Mouse (Mus musculus) CD4-positive helper T cell, adult 2 months (primary cell): ENCODE measurements around the gene Rad18.

Experiments used
- DNase-seq: peaks from one replicate; pipeline ENCODE4 v3.0.0-alpha.2; 2012; ENCODE audit warnings: low read depth, missing footprints, low spot score

The Rad18 gene

DNA sequence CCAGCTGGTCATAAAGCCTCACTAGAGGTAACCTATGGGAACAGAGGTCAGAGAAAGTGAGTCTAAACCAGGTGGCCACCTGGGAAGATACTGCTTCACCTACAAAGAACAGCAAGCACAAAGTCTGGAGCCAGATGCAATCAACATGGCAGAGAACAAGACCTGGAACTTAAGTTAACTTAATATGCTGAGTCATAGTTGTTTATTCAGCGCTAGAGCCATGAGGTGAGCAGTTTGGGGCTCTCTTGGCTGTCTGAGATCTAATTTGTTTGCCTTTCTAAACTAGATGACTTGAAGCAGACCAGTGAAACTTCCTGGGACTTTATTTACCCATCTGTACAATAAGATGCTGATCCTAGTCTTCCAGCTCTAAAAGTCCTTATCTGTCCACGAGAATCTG, 12.4 kb downstream of the Rad18 start:
- no peak for DNase-seq

GRCm38 (mm10) chr6:112632071-112632470, 64.4 kb downstream of the Rad18 start:
- no peak for DNase-seq

- no peak for DNase-seq
Measured at GRCm38 (mm10) chr6:112630291-112630690, 66.2 kb downstream of the Rad18 start.

DNA sequence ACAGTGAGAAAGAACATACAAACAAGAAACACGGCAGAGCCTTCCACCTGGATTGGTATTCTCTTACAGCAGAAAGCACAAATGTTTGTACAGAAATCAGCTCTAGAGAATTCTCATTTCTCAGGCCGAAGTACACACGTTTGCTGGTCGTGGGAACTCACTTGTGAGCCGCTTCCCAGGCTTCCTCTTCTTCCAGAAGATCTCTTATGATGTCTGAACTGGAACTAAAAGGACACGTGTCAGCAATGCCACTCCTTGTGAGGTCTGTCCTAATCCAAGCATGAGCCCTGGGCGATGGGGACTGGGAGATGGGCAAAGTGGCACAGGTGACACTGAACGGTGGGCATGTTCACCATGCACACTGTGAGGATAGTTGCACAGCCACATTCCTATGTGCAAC, 68.2 kb downstream of the Rad18 start:
- DNase-seq = no peak

DNA sequence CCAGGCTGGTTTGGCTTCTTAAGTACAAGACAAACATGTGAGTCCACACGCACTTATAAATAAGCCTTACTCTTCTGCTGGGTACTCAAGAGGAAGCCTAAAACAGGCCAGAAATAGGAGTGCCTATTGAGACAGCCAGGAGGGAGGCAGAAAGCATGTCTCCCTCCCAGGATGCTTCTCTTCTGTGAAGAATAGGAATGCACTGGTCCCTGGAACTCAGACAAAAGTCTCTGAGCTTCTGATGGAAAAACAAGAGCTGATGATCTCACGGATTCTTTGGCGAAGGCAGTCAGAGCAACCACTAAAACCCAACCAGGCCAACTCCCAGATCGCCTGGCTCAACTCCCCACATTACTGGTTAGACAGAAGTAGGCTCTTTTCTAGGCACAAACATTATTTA, 74.2 kb downstream of the Rad18 start:
- DNase-seq = no peak

- DNase-seq = no peak
Measured at GRCm38 (mm10) chr6:112620027-112620426, 76.5 kb downstream of the Rad18 start.

DNA sequence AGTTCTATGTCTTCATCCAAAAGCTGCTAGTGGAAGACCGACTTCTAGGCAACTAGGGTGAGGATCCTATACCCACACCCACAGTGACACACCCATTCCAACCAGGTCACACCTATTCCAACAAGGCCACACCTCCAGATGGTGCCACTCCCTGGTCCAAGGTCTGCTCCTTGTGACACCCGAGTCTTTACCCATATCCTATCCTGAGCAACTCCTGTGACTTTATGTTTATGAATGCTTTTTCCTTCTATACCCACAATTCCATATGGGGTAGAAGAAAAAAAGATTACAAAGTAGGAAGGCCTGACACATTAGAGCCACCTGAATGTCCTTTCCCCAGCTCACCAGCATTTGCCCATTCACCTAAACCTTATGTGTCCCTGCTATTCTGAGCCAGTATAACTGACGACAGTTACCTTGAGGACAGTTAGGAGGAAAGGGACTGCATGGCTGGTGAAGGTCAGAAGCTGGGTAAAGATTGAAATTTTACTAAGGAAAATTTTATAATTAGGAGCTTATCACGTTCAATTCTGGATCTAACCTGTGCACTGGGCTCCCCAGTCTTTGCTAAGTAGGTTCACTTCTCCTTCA, 78.7 kb downstream of the Rad18 start:
- DNase-seq = no peak

DNA sequence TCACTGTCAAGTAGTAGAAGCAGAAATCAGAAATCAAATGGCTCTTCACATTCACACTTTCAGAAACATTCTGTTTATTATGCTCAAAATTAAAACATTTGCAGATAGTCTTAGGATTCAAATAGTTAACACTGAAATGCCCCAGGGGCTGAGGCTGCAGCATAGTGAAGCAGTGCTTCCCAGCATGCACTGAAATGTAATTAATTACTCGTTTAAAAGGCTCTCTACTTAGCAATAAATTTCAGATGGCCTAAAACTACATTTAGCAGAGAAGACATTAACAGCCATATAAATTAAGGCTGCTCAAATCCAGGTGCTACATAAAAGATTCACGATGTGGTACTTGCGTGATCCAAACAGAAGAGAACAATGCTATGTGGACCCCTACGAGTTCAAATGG, 87.5 kb downstream of the Rad18 start:
- no peak for DNase-seq

GRCm38 (mm10) chr6:112603866-112604265, 92.6 kb downstream of the Rad18 start:
- no peak for DNase-seq

GRCm38 (mm10) chr6:112594971-112595370, 101.5 kb downstream of the Rad18 start:
- no peak for DNase-seq

GRCm38 (mm10) chr6:112587912-112588311, 108.6 kb downstream of the Rad18 start:
- DNase-seq = no peak

GRCm38 (mm10) chr6:112586999-112587398, 109.5 kb downstream of the Rad18 start:
- no peak for DNase-seq

DNA sequence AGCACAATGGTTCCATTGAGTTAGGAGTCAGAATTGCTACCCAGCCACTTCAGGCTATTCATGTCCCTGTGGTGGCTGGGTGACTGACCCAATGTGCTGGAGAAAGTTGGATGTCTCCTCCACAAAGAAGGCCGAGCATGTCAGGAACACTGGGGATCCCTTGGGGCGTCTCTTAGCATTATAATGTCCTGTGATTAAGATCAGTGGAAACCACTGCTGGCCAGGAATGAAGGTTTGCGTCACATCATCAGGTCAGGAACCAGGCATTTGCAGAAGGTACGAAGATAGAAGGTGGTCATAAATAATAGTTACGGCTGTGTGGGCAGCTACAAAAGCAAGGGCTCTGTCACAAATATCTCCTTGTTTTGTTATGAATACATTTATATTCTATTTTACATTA, 111.5 kb downstream of the Rad18 start:
- DNase-seq = no peak

DNA sequence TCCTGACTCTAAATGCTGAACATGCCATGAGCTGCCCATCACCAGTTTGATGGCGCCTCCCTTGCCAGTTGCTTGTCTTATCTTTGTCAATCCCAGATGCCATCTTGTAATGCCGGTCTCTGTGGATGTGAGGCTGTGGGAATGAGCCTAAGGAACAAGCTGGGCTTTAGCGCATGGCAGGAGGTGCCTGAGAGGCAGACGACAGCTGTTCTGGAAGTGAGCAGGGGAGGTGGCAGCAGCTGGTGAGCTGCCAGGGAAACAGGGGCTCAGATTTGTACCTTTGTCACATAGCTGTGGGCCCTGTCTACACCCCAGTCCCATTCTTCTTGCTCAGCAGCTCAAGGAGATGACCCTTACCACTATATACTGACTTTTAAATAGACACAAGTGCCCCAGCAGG, 114.5 kb downstream of the Rad18 start:
- no peak for DNase-seq

DNA sequence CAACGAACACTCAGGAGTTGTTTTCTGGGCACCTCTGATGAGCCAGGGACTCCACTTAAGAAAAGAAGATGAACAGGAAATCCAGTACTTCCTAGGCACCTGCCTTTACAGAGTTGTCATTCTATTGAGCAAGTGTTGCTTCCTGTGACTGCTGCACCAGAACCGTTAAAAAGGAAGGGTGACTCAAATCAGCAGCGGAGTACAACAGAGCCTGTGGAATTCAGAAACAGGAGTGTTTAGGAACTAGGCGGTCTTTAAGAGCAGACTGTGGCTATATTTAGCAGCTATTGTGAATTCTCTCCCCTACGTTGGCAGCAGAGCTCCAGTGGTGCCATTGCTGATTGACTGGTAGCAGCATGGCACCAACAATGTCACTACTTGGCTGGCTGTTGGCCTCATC, 119.3 kb downstream of the Rad18 start:
- no peak for DNase-seq

GRCm38 (mm10) chr6:112574558-112574957, 121.9 kb downstream of the Rad18 start:
- DNase-seq = no peak

- DNase-seq = no peak
Measured at GRCm38 (mm10) chr6:112570413-112570812, 126.1 kb downstream of the Rad18 start.
